9 mouse cellular contexts compared by ENCODE assay signal in the genomic region with DNA sequence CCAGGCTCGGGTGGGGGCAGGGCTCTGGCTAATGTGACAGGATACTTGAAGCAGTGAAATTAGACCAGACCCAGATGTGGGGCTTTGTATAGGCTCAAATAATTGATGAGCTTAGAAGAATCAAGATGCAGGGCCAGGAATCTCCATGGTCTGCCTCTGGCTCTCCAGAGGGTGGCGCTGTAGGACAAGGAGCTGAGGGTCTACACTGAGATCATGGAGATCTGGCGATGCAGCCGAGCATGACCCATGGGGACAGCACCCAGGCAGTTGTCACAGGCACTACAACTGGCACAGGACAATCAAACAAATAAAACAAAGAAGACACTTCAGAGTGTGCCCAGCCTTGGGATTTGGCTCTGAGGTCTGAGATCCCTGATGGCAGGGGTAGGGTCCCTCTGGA. TPM values are rescaled to one million over a fixed set of nuclear protein-coding genes. Genes with fewer than 3 reads are reported as not detected.
DNase-seq lines count a peak whose midpoint lies in the region; ATAC-seq lines count a peak whose summit lies in the region.
"Had no signal": no experiment of that assay in that cellular context is flagged by ENCODE, and none has a peak within 500 bp of the region (broad histone marks: within the 10 kb centered on the region; RNA-seq: fewer than 3 reads in every experiment).

No protein-coding gene starts in this region.

- no peak overlapping the region for H3K27ac ChIP-seq in heart, embryonic 10.5 days
- H3K27ac ChIP-seq in forebrain, embryonic 14.5 days (ENCODE audit: low read depth, low read length) = no peak overlapping the region
- no peak overlapping the region for H3K27ac ChIP-seq in limb, embryonic 11.5 days (replicated peaks; ENCODE audit: low read depth, low read length)
- no peak overlapping the region for H3K27ac ChIP-seq in neural tube, embryonic 11.5 days (ENCODE audit: low read depth, low read length)

- no peaks in the 10 kb centered on the region for H3K9me3 ChIP-seq in heart, embryonic 10.5 days
- H3K9me3 ChIP-seq in forebrain, embryonic 14.5 days (replicated peaks; ENCODE audit: control insufficient read depth, low read length) = no peaks in the 10 kb centered on the region
- H3K9me3 ChIP-seq in limb, embryonic 11.5 days (ENCODE audit: control insufficient read depth, low read length) = no peaks in the 10 kb centered on the region
- no peaks in the 10 kb centered on the region for H3K9me3 ChIP-seq in neural tube, embryonic 11.5 days (ENCODE audit: control insufficient read depth, low read length)

- H3K4me1 ChIP-seq in heart, embryonic 10.5 days = 0 out of 2 replicates have a peak, but pooled peaks cover 3% of the 10 kb centered on the region
- H3K4me1 ChIP-seq in forebrain, embryonic 14.5 days (ENCODE audit: control insufficient read depth, insufficient read depth, low read length) = no peaks in the 10 kb centered on the region
- H3K4me1 ChIP-seq in limb, embryonic 11.5 days (ENCODE audit: control insufficient read depth, insufficient read depth, low read length) = no peaks in the 10 kb centered on the region
- H3K4me1 ChIP-seq in neural tube, embryonic 11.5 days (ENCODE audit: control insufficient read depth, insufficient read depth, low read length) = no peaks in the 10 kb centered on the region

- DNase-seq in heart, postnatal 14 days = peak; percentile 75 to 84
- no peak for DNase-seq in heart, embryonic 10.5 days (ENCODE audit: low spot score)
- DNase-seq in c-Kit-positive CD71-positive TER-119-negative erythroid progenitor cells, embryonic 14.5 days (ENCODE audit: low read depth) = peak; percentile 16
- peak; percentile 79 for DNase-seq in forebrain, embryonic 14.5 days (ENCODE audit: low spot score)
- DNase-seq in kidney, adult 8-10 months = peak; percentile 23 to 40
- DNase-seq in limb, embryonic 11.5 days (ENCODE audit: low spot score) = peak; percentile 89
- DNase-seq in neural tube, embryonic 11.5 days (ENCODE audit: low spot score) = peak; percentile 82
- DNase-seq in testis, postnatal 10 days (ENCODE audit: low spot score) = peak; percentile 93

- WGBS in heart, embryonic 10.5 days = 3% methylated on average over 4 of the region's 4 CpGs
- WGBS in forebrain, embryonic 14.5 days = under 1% methylated on average over 4 of the region's 4 CpGs
- WGBS in limb, embryonic 11.5 days = 2% methylated on average over 4 of the region's 4 CpGs
- WGBS in neural tube, embryonic 11.5 days = 0% methylated on average over 4 of the region's 4 CpGs

- H3K4me3 ChIP-seq in heart, embryonic 10.5 days = no peak overlapping the region
- H3K4me3 ChIP-seq in forebrain, embryonic 14.5 days (ENCODE audit: low read depth, low read length) = no peak overlapping the region
- H3K4me3 ChIP-seq in limb, embryonic 11.5 days (ENCODE audit: low read depth, low read length) = no peak overlapping the region
- H3K4me3 ChIP-seq in neural tube, embryonic 11.5 days (ENCODE audit: low read depth, low read length) = no peak overlapping the region
- H3K4me3 ChIP-seq: megakaryocyte, embryonic 14.5 days had no signal

- peak; percentile 75 for ATAC-seq in forebrain, embryonic 14.5 days
- no peak for ATAC-seq in limb, embryonic 11.5 days (ENCODE audit: insufficient number of reproducible peaks, low FRiP score, low TSS enrichment, low read depth)
- ATAC-seq in neural tube, embryonic 11.5 days (ENCODE audit: insufficient read depth, low FRiP score, low TSS enrichment) = no peak; the same call in 1 of the 2 replicates

- no peak overlapping the region for H3K4me2 ChIP-seq in forebrain, embryonic 14.5 days (ENCODE audit: low read length)
- no peak overlapping the region for H3K4me2 ChIP-seq in limb, embryonic 11.5 days (ENCODE audit: low read depth, severe bottlenecking)
- H3K4me2 ChIP-seq in neural tube, embryonic 11.5 days (ENCODE audit: low read depth) = no peak overlapping the region

- peaks cover 84% of the 10 kb centered on the region for H3K27me3 ChIP-seq in heart, embryonic 10.5 days (ENCODE audit: insufficient read depth, poor library complexity, severe bottlenecking)
- peaks cover 62% of the 10 kb centered on the region for H3K27me3 ChIP-seq in forebrain, embryonic 14.5 days (replicated peaks; ENCODE audit: control insufficient read depth, insufficient read depth, low read length)
- H3K27me3 ChIP-seq in limb, embryonic 11.5 days (ENCODE audit: control insufficient read depth, insufficient read depth, low read length) = peaks cover 52% of the 10 kb centered on the region
- H3K27me3 ChIP-seq in neural tube, embryonic 11.5 days (ENCODE audit: control insufficient read depth, insufficient read depth, low read length) = peaks cover 49% of the 10 kb centered on the region

- intact Hi-C loops in heart, postnatal 14 days (cut with DNase I) = loop anchor here (1.0 to 5.0 kb wide), 3 partner anchors 52 to 167 kb away; no protein-coding TSS in a partner anchor

- H3K9ac ChIP-seq in forebrain, embryonic 14.5 days (ENCODE audit: low read length) = no peak overlapping the region
- H3K9ac ChIP-seq in limb, embryonic 11.5 days (ENCODE audit: low read length) = no peak overlapping the region
- H3K9ac ChIP-seq in neural tube, embryonic 11.5 days (ENCODE audit: low read length) = no peak overlapping the region

- no peaks in the 10 kb centered on the region for H3K36me3 ChIP-seq in heart, embryonic 10.5 days
- H3K36me3 ChIP-seq in forebrain, embryonic 14.5 days (ENCODE audit: control insufficient read depth, insufficient read depth, low read length) = no peaks in the 10 kb centered on the region
- no peaks in the 10 kb centered on the region for H3K36me3 ChIP-seq in limb, embryonic 11.5 days (ENCODE audit: control insufficient read depth, insufficient read depth, low read length)
- H3K36me3 ChIP-seq in neural tube, embryonic 11.5 days (ENCODE audit: control insufficient read depth, insufficient read depth, low read length) = no peaks in the 10 kb centered on the region

RNA-seq across cellular contexts. Expression of gene Barhl1, which starts 7.4 kb away (rescaled TPM):
- not detected for total RNA-seq in heart, postnatal 14 days (2021)
- not detected in 2 replicates for polyA plus RNA-seq in heart, embryonic 10.5 days (2016; fragmentation: Nextera tagmentation; extraction: Ambion mirVana)
- 1.4 and 1.5 TPM in 2 replicates for polyA plus RNA-seq in forebrain, embryonic 14.5 days (2014; fragmentation: Nextera tagmentation; extraction: Ambion mirVana)
- polyA plus RNA-seq in limb, embryonic 11.5 days (2014; fragmentation: Nextera tagmentation; extraction: Ambion mirVana) = not detected in 2 replicates
- 9.2 and 10.2 TPM in 2 replicates for polyA plus RNA-seq in neural tube, embryonic 11.5 days (2014; fragmentation: Nextera tagmentation; extraction: Ambion mirVana)
